Mouse (Mus musculus) kidney, adult 18-20 months (tissue): ENCODE measurements around the gene Pyroxd1.
"Not testable (repeated sequence)": the region's sequence is repeated elsewhere in the genome, so short reads cannot be mapped to it uniquely, and the experiment has no call there.

Experiments used
- DNase-seq: peaks from one replicate; pipeline ENCODE4 v3.0.0; 2021

The Pyroxd1 gene

GRCm38 (mm10) chr6:142345440-142346038, at the start of gene Pyroxd1:
Gene Pyroxd1 (plus strand): TSS chr6:142345654.
- peak; percentile 91 for DNase-seq

GRCm38 (mm10) chr6:142298098-142298497, 47.4 kb upstream of the Pyroxd1 start, which contains the start of gene Iapp:
Gene Iapp (plus strand): TSS chr6:142298423.
- DNase-seq, result no peak

GRCm38 (mm10) chr6:142305076-142305475, 40.4 kb upstream of the Pyroxd1 start:
- DNase-seq, result no peak

GRCm38 (mm10) chr6:142314285-142314684, 31.2 kb upstream of the Pyroxd1 start:
- no peak for DNase-seq

GRCm38 (mm10) chr6:142317106-142317505, 28.3 kb upstream of the Pyroxd1 start:
- DNase-seq, result no peak

- no peak for DNase-seq
These were observed 22.6 kb upstream of the Pyroxd1 start, which contains the start of gene Slco1a5 for GRCm38 (mm10) chr6:142322881-142323280. Gene Slco1a5 (minus strand): TSS chr6:142322981.

- no peak for DNase-seq
These were observed 18.9 kb upstream of the Pyroxd1 start for GRCm38 (mm10) chr6:142326598-142326997.

- no peak for DNase-seq
These were observed 16.3 kb upstream of the Pyroxd1 start for GRCm38 (mm10) chr6:142329201-142329600.

- no peak for DNase-seq
These were observed 6.5 kb upstream of the Pyroxd1 start for GRCm38 (mm10) chr6:142338961-142339360.

GRCm38 (mm10) chr6:142339576-142339975, 5.9 kb upstream of the Pyroxd1 start:
- no peak for DNase-seq

GRCm38 (mm10) chr6:142343561-142343960, 1.9 kb upstream of the Pyroxd1 start:
- DNase-seq, result peak; percentile 47

- no peak for DNase-seq
These were observed 992 bp downstream of the Pyroxd1 start for GRCm38 (mm10) chr6:142346181-142347110.

- peak; percentile 12 for DNase-seq
These were observed 2.3 kb downstream of the Pyroxd1 start for GRCm38 (mm10) chr6:142347431-142348385.

GRCm38 (mm10) chr6:142352099-142352498, 6.6 kb downstream of the Pyroxd1 start:
- DNase-seq, result not testable (repeated sequence)

- no peak for DNase-seq
These were observed 11.7 kb downstream of the Pyroxd1 start for GRCm38 (mm10) chr6:142357106-142357505.

- DNase-seq, result no peak
These were observed 16.6 kb downstream of the Pyroxd1 start for GRCm38 (mm10) chr6:142362036-142362435.

- no peak for DNase-seq
These were observed 17.6 kb downstream of the Pyroxd1 start for GRCm38 (mm10) chr6:142363019-142363576.

- no peak for DNase-seq
These were observed 20.5 kb downstream of the Pyroxd1 start for GRCm38 (mm10) chr6:142365742-142366472.

GRCm38 (mm10) chr6:142366473-142367018, 21.1 kb downstream of the Pyroxd1 start:
- no peak for DNase-seq

- no peak for DNase-seq
These were observed 22.1 kb downstream of the Pyroxd1 start for GRCm38 (mm10) chr6:142367565-142367964.

- no peak for DNase-seq
These were observed 24.1 kb downstream of the Pyroxd1 start for GRCm38 (mm10) chr6:142369568-142369967.
